Mouse (Mus musculus): ENCODE measurements around the gene Ptger2. TPM values are rescaled to one million over a fixed set of nuclear protein-coding genes. Genes with fewer than 3 reads are reported as not detected.

The Ptger2 gene
- total and polyA plus RNA-seq, 3 experiments: not detected

GRCm38 (mm10) chr14:44984106-44984505 lies 3.9 kb upstream of the Ptger2 start:
- Histone ChIP-seq H3K4me3 (ENCODE audit: control insufficient read depth in 1 of 2, insufficient read depth in 1 of 2, low read depth in 2 of 2, low read length in 2 of 2) (no peak overlapping the region), H3K9ac (ENCODE audit: control insufficient read depth, low read depth, low read length, poor library complexity, severe bottlenecking) (no peak overlapping the region), H3K9me3 (replicated peaks; ENCODE audit: insufficient read depth, low read length) (no peaks in the 10 kb centered on the region), H3K36me3 (ENCODE audit: control insufficient read depth in 1 of 2, insufficient read depth in 2 of 2, low read length in 2 of 2) (no peaks in the 10 kb centered on the region), H3K27ac (ENCODE audit: control insufficient read depth, low read depth, low read length) (no peak overlapping the region), H3K4me1 (ENCODE audit: control insufficient read depth in 1 of 2, insufficient read depth in 2 of 2, low read length in 2 of 2) (no peaks in the 10 kb centered on the region), H3K27me3 (ENCODE audit: control insufficient read depth in 1 of 2, insufficient read depth in 2 of 2, low read length in 2 of 2) (no peaks in the 10 kb centered on the region), H3K79me2 (ENCODE audit: control insufficient read depth, insufficient read depth, low read length, poor library complexity) (no peaks in the 10 kb centered on the region)
- TF ChIP-seq ZKSCAN1 (IDR thresholded peaks at IDR 0.05; ENCODE audit: low read depth, low read length): no peak
- no peak for TF ChIP-seq ELF1 (IDR thresholded peaks at IDR 0.05; ENCODE audit: low read depth, low read length)
- no peak for TF ChIP-seq GABPA (IDR thresholded peaks at IDR 0.05; ENCODE audit: low read depth, low read length)
- TF ChIP-seq SIN3A (IDR thresholded peaks at IDR 0.05; ENCODE audit: low read length): no peak
- TF ChIP-seq USF1 (IDR thresholded peaks at IDR 0.05; ENCODE audit: low read depth, low read length): no peak
- TF ChIP-seq POLR2A (IDR thresholded peaks at IDR 0.05; ENCODE audit: control insufficient read depth in 1 of 2, insufficient read depth in 1 of 2, low read depth in 1 of 2, low read length in 2 of 2, poor library complexity in 1 of 2): no peak
- no peak for TF ChIP-seq ZC3H11A (IDR thresholded peaks at IDR 0.05; ENCODE audit: low read depth, low read length)
- no peak for TF ChIP-seq EP300 (IDR thresholded peaks at IDR 0.05; ENCODE audit: low read depth in 1 of 2, low read length in 2 of 2)
- TF ChIP-seq RAD21 (IDR thresholded peaks at IDR 0.05; ENCODE audit: low read depth, low read length): no peak
- TF ChIP-seq USF2 (IDR thresholded peaks at IDR 0.05; ENCODE audit: borderline replicate concordance in 1 of 2, insufficient read depth in 1 of 2, low read depth in 1 of 2, low read length in 2 of 2): no peak
- no peak for TF ChIP-seq JUND (IDR thresholded peaks at IDR 0.05; ENCODE audit: low read depth, low read length)
- TF ChIP-seq HCFC1 (IDR thresholded peaks at IDR 0.05; ENCODE audit: low read depth, low read length): no peak
- TF ChIP-seq BHLHE40 (IDR thresholded peaks at IDR 0.05; ENCODE audit: borderline replicate concordance, low read depth, low read length): no peak
- no peak for TF ChIP-seq TCF12 (IDR thresholded peaks at IDR 0.05; ENCODE audit: low read depth, low read length)
- TF ChIP-seq CTCF (IDR thresholded peaks at IDR 0.05 in 2 of 3, conservative IDR thresholded peaks at IDR 0.05 in 1 of 3; ENCODE audit: control insufficient read depth in 1 of 3, insufficient read depth in 1 of 3, low read depth in 2 of 3, low read length in 3 of 3, poor library complexity in 1 of 3, severe bottlenecking in 1 of 3): no peak
- DNase-seq (ENCODE audit: low read depth, low spot score): no peak

- H3K9me3 ChIP-seq (replicated peaks; ENCODE audit: insufficient read depth, low read length): no peaks in the 10 kb centered on the region
- no peak for TF ChIP-seq CHD1 (IDR thresholded peaks at IDR 0.05; ENCODE audit: low read depth, low read length)
- TF ChIP-seq EP300 (IDR thresholded peaks at IDR 0.05; ENCODE audit: low read depth in 1 of 2, low read length in 2 of 2): no peak
- no peak for TF ChIP-seq NRF1 (IDR thresholded peaks at IDR 0.05; ENCODE audit: insufficient read depth, low read depth, low read length, poor library complexity, severe bottlenecking)
- no peak for TF ChIP-seq ELF1 (IDR thresholded peaks at IDR 0.05; ENCODE audit: low read depth, low read length)
- TF ChIP-seq GABPA (IDR thresholded peaks at IDR 0.05; ENCODE audit: low read depth, low read length): no peak
- no peak overlapping the region for H3K4me3 ChIP-seq (ENCODE audit: control insufficient read depth in 1 of 2, insufficient read depth in 1 of 2, low read depth in 2 of 2, low read length in 2 of 2)
- H3K79me2 ChIP-seq (ENCODE audit: control insufficient read depth, insufficient read depth, low read length, poor library complexity): no peaks in the 10 kb centered on the region
- H3K9ac ChIP-seq (ENCODE audit: control insufficient read depth, low read depth, low read length, poor library complexity, severe bottlenecking): no peak overlapping the region
- DNase-seq (ENCODE audit: low read depth, low spot score): no peak
- no peak overlapping the region for H3K27ac ChIP-seq (ENCODE audit: control insufficient read depth, low read depth, low read length)
- H3K4me1 ChIP-seq (ENCODE audit: control insufficient read depth in 1 of 2, insufficient read depth in 2 of 2, low read length in 2 of 2): no peaks in the 10 kb centered on the region
- no peaks in the 10 kb centered on the region for H3K27me3 ChIP-seq (ENCODE audit: control insufficient read depth in 1 of 2, insufficient read depth in 2 of 2, low read length in 2 of 2)
- H3K36me3 ChIP-seq (ENCODE audit: control insufficient read depth in 1 of 2, insufficient read depth in 2 of 2, low read length in 2 of 2): no peaks in the 10 kb centered on the region
Measured at GRCm38 (mm10) chr14:44986248-44986647, 1.7 kb upstream of the Ptger2 start.

Measured in MEL (cell line).